22 mouse cellular contexts compared by ENCODE assay signal in genomic region chr8:8613844-8614243, GRCm38 (mm10).
"Had no signal": no experiment of that assay in that cellular context is flagged by ENCODE, and none has a peak within 500 bp of the region (broad histone marks: within the 10 kb centered on the region; RNA-seq: fewer than 3 reads in every experiment).

No protein-coding gene starts in this region.

- H3K27me3 ChIP-seq: liver, embryonic 15.5 days; lung, embryonic 15.5 days; midbrain, embryonic 15.5 days; neural tube, embryonic 13.5 days; stomach, embryonic 15.5 days had no signal

- H3K4me2 ChIP-seq: liver, embryonic 11.5 days; liver, embryonic 15.5 days; lung, embryonic 15.5 days; midbrain, embryonic 12.5 days; midbrain, embryonic 15.5 days; neural tube, embryonic 13.5 days; stomach, embryonic 15.5 days had no signal

- DNase-seq: kidney, adult 2 months; kidney, postnatal 25 days; layer of hippocampus, adult 9-11 months; layer of hippocampus, postnatal 36 days; lung, adult 18-20 months; lung, postnatal 14 days; lung, postnatal 4 days; retina, postnatal 1 day; right cerebral cortex, postnatal 25 days; spleen, adult 18-20 months; thymus, postnatal 25 days had no signal

- H3K36me3 ChIP-seq: liver, embryonic 15.5 days; midbrain, embryonic 12.5 days; midbrain, embryonic 15.5 days had no signal

- H3K9ac ChIP-seq: liver, embryonic 15.5 days; lung, embryonic 15.5 days; midbrain, embryonic 12.5 days; midbrain, embryonic 15.5 days; neural tube, embryonic 13.5 days; stomach, embryonic 15.5 days had no signal

- ATAC-seq: midbrain, embryonic 15.5 days had no signal

- H3K4me3 ChIP-seq: layer of hippocampus, adult 2 months; left cerebral cortex, adult 2 months; liver, embryonic 15.5 days; lung, embryonic 15.5 days; midbrain, embryonic 12.5 days; midbrain, embryonic 15.5 days; myocyte; neural tube, embryonic 13.5 days; stomach, embryonic 15.5 days had no signal

- H3K27ac ChIP-seq: kidney, postnatal 0 days; layer of hippocampus, adult 2 months; left cerebral cortex, adult 2 months; liver, embryonic 15.5 days; lung, embryonic 15.5 days; midbrain, embryonic 12.5 days; midbrain, embryonic 15.5 days; neural tube, embryonic 13.5 days; stomach, embryonic 15.5 days had no signal

- H3K9me3 ChIP-seq: liver, embryonic 15.5 days; lung, embryonic 15.5 days; midbrain, embryonic 12.5 days; midbrain, embryonic 15.5 days; neural tube, embryonic 13.5 days; stomach, embryonic 15.5 days had no signal

- H3K4me1 ChIP-seq: liver, embryonic 15.5 days; lung, embryonic 15.5 days; stomach, embryonic 15.5 days had no signal
